Mouse (Mus musculus): ENCODE results near the gene Srgap3.
A peak's percentile ranks its signal among the peaks of the same experiment; 100 is the strongest.

The Srgap3 gene

DNA sequence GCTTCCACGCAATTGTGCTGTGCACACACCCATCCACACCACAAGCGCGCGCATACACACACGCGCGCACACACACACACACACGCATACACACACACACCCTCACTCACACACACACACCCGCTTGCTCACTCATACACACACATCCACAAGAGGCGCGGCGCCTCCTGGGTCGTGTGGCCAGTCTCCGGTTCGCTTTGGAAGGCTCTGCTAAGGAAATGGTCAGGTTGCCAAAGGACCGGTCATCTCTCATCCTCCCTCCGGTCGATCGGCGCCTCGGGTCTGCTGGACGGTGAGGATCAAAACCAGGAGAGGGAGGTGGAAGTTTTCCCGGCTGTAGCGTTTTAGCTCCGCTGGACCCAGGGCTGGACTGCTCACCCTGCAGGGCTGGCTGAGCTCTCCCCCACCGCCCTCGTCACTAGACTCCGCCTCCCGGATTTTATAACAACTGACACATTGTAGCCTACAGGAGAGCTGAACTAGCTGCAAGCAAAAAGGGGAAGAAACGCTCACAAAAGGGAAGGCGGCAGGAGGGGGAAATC is at the start of gene Srgap3:
Gene Srgap3, minus strand, starts transcription at position 372 of the 542 bp plus-strand sequence.
- peak; percentile 76 for DNase-seq

DNA sequence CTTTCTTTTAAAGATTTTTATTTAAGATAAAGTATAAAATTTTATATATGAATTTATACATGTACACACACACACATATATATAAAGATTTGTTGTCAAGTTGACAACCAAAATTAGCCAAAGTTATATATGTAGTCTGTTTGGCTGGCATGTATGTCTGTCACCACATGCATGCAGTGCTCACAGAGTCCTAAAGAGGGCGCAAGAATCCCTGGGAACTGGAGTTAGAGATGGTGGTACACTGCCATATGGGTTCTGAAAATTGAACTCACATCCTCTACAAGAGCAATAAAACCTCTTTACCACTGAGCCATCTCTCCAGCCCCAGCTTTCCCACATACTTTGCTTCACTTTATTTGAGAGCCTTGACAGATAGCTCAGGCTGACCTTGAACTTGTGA is 48.6 kb upstream of the Srgap3 start:
- no peak for DNase-seq

DNA sequence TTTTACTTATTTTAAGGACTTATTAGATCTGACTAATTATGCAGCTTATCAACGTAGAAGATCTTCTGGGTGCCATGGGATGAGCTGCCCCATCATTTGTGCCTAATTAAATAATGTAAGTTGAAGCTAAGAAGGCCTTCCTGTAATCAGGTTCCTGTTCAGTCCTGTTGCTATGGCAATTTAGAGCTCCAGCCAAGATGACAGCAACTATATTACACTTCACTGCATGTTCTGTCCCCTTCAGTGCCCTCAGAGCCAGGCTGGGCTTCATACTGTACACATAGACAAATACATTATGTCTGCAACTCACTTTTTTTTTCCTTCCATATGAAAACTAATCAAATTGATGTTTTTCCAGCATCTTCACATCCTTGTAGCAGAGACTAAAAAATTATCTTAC is 43.1 kb upstream of the Srgap3 start:
- DNase-seq, result no peak

DNA sequence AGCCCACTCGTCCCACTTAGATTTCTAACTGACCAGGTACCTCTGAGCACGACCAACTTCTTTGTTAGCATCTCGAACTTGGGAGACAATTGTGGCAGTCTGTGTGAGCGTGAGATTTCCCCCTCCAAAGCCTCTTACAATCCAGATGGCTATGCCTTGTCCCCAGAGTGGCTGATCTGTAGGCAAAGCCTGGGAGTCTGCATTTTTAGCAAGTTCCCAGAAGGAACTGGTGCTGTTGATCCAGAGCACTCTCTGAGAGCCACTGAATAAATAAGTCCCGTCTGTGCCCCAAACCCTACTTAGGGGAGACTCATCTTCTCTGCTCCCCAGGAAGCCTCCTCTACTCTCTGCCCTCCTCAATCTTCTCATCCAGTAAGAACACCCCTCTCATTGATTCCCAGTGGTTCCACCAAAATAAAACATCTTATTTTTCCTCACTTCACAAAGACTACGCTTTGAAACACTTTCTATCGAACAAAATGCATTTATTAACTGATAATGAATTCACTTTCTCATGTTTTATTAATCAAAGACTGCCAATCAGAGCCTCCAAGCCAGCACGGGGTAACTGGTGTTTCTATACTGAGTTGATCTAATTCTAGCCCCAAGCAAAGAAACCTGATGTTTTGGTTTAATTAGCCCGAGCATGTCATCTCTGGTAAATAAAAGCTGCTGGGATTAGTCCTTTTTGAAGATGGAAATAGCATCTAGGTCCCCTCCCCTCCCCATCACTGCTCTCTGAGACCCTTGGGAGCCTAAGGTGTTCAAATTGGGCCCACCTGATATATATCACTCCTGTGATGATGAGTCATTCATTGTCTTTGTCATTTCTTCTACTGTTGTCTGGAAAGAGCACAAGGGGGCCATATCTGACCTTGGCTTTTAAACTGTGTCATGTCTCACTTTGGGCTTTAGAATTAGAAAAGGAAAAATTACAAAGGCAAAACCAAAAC is 38.6 kb upstream of the Srgap3 start:
- no peak for DNase-seq

DNA sequence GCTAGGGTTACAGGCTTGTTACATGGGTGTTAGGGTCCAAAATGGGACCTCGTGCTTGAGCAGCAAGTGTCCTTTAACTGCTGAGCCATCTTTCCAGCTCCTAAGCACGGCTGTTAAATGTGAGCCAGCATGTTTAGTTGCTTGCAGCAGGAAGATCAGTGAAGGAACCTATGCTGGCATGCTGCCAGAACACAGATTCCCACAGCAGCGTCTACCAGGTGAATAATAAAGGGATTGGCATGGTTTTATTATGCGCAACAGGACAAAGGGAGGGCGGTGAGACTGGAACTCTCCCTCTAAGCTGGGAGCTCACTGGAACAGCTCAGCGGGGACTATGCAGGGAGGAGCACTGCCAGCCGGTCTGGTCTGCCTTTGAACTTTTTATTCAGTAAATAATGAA is 35.2 kb upstream of the Srgap3 start:
- no peak for DNase-seq

DNA sequence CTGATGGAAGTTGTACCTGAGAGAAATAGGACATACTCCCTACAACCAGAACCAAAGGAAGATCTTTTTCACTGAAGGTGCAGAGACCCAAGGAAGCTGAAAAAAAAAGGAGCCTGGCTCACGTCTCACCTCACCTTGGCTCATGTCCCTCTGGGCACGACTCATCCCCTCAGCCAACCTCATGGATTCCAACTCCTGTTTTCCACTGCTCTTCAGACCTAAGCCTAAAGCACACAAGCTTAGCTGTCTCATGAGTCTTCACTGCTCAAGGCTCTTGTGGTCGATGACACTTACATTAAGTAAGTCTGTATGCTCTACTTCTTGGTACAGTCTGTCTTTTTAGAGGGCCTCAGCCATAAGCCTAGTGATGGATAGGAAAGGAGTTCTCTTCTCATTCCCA is 31.9 kb upstream of the Srgap3 start:
- no peak for DNase-seq

DNA sequence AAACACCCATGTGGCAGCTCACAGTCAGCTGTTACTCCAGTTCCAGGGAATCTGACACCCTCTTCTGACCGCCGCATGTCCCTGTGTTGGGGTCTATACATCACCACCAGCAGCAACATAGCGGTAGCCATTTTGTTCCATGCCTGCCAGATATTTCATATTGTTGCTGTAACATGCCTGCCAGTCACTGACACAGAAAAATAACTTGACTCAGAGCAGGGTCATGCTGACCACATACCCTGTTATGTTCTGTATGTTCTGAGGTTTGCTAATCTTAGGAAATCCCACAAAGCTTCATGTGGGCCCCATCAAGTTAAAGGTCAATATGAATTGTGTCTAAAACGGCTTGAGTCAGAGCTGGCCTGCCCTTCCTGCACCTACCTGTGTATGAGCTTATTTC is 30.2 kb upstream of the Srgap3 start:
- no peak for DNase-seq

DNA sequence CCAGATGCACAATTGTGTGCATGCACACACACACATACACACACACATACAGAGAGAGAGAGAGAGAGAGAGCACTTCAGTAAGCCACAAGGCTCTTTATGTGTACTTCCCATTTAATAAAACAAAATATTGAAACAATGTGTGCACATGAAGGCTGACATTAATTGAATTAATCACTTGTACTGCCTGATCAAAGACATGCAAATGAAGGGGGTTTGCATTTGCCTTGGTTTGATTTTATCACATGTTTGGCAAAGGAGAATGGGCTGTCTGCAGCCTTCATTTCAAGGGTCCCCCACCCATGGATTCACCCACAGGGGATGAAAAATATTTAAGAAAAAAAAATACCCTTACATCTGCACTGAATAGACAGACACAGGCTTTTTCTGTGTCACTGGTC is 29.5 kb upstream of the Srgap3 start:
- DNase-seq, result no peak

DNA sequence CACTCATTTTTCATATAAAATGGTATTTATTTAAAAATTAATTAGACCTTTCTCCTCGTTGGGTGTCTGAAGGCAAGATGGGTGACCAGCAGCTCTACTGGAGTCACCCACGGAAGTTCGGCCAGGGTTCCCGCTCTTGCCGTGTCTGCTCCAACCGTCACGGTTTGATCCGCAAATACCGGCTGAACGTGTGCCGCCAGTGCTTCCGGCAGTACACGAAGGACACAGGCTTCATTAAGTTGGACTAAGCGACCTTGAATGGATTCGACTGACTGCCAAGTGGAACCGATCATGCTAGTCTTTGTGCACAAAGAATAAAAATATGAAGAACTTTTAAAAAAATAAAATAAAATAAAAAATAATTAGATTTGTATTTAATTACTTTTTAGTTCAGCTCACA is 29.1 kb upstream of the Srgap3 start:
- DNase-seq, result no peak

DNA sequence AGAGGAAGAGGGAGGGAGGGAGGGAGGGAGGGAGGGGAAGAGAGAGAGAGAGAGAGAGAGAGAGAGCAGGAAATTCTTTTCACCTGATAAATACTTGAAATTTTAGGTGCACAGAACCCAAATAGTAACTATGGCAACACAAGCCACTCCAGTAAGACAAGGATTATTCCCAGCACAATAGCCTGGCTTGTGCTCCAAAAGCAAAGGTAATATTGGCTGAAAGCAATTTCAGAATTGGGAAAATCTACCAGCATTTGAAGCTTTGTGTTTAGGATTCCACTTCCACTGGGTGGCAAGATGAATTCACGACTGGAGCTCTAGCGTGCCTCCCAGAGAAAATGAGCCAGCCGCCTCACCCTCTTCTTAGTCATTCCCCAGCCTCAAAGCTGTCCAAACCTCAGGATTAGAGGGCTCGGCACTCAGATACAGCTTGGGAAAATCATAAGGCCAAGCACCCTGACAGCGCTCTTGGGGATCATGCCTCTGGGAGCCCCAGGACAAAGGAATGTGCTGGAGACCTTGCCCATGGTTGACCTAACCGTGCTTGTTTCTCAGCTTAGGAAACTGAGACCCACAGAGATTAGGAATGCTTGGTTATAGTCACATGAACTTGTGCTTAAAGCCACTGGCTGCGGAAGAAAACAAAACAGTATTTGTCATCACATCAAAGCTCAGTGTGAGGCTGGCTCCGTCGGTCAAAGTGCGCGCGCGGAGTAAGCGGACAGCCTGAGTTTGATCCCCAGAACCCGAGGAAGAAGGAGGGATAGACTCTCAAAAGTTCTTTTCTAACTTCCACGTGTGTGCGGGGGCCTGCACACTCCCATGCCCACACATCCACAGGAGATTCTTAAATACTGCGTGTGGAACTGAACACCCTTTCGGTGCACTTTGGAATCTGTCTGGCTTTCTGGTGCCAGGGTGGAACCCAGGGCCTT is 27.0 kb upstream of the Srgap3 start:
- DNase-seq, result no peak

DNA sequence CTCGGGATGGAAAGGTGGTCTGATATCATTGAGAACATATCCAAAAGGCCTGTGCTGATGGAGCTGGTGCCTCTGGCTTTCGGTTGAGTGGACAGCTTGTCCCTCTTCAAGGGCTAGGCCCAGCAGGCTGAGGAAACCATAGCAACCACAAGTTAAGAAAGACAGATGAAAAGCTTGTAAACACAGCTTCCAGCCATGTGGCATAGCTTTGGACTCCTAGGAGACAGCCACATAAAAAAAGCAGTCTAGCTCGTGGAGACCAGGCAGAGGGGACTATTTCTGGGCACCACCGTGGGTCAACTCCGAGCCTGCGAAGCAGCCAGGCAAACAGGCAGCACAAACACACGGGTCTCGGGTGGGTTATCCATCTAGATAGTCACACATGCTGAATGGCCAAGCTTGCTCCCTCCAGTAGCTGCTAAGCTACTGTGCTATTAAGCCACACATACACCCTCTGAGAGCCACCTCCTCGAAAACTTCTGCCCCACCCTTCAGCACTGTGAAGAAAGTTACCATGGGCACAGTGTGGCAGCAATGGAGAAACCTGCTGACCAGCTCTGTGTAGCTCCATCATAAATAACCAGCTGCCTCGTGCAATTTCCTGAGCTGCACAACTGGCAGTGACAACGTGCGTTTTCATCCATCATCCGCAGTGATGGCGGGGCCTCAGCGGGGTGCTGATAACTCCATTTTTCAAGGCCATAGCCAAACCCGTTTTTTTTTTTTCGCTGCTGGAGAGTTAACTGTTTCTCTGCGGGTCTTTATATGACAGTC is 26.0 kb upstream of the Srgap3 start:
- no peak for DNase-seq

DNA sequence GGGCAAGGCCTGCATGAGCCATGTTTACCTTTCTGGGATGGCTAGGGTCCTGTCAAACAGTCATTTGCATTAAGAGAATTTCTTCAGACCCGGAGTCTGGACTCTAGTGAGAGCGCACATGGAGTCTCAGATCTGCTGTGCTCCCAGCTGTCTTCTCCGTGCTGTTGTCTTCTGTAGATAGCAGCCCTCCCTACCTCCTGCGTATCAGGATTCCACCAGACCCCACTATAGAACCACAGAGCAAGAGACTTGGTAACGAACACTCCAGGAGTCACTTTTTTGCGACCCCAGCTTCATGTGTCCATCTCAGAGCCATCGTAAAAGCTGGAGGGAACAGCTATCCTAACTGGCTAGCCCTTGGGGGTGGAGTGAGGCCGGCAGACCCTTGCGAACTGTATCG is 25.1 kb upstream of the Srgap3 start:
- no peak for DNase-seq

DNA sequence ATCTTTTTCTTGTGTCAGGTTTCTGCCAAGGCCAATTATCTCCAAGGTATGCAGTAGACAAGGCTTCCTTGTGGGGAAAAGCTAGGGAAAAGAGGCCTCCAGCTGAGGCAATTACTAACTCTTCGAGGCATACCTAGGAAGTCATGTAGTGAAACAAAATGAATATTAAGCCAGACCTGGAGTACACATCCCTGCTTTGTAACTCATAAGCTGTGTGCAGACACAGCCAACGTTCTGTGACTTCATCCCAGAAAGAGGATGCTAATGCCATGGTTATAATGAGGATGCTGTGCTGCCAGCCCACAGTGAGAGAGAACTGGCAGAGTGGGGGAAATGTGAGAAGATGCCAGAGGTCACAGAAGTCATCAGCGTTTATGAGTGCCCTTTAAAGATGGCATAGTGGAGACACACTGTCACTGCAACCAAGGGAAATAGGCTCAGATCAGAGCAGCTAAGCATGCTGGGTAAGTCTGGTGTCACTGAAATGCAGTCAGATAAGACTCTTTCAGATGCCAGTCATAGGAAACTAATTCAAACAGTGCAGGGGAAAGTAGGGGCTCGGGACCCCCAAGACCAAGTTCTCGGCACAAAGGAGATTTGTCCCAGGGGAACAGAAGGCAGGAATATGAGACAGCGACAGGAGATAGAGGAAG is 24.2 kb upstream of the Srgap3 start:
- no peak for DNase-seq

DNA sequence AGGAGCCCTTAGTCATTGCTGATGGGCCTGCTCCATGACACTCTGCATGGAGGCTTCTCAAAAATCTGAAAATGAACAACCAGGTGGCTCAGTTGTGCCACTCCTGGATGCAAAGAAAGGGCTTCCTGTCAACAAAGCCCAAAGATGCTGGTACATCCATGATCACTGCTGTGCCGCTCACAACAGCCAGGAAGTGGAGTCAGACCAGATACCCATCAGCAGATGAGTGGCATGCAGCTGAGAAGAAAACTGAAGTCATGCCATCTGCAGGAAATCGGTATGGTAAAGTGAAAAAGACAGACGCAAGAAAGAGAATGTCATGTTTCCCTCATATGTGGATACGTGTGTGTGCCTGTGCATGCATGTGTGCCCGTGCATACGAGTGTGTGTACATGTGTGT is 20.3 kb upstream of the Srgap3 start:
- no peak for DNase-seq

DNA sequence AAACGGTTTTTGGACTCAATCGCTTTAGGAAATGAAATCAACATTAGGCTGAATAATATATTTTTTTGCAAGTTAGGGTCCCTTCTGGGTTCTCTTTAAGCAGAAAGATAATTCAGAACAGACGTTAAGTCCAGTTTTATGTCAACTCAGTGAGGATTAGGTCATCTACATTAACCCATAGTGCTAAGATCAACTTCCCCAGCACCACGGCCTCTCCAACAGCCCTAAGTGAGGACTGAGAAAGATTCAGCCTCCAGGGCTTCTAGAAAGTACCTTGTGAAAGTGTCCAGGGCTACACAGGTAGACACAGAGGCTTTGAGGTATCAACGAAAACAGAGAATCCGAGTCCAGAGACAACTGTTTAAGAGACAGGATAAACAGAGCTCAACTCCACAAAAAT is 11.3 kb upstream of the Srgap3 start:
- no peak for DNase-seq

DNA sequence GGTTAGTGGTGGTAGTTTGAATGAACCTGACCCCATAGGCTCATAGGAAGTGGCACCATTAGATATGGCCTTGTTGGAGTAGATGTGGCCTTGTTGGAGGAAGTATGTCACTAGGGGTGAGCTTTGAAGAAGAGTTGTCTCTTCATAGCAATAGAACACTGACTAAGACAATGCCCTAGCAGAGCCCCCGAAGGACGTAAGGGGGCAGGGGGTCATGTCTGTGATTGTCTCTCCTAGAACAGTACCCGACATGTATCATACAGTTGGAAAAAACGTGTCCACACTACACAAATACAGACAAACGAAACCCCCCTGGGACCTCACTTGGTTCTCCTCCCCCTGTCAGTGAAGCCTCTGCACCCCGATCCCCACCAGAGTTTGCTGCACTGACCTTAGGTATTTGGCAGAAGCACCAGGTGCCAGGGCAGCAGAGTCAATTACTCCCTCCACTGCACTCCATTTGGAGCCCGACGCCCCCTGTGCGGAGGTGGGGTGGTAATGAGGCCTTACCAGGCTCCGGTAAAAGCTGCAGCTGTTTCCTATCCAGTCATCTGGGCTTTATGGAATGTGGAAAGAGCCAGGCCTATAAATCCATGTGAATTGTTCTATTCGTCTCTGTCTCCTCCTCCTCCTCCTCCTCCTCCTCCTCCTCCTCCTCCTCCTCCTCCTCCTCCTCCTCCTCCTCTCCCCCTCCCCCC is 10.7 kb upstream of the Srgap3 start:
- DNase-seq, result no peak

DNA sequence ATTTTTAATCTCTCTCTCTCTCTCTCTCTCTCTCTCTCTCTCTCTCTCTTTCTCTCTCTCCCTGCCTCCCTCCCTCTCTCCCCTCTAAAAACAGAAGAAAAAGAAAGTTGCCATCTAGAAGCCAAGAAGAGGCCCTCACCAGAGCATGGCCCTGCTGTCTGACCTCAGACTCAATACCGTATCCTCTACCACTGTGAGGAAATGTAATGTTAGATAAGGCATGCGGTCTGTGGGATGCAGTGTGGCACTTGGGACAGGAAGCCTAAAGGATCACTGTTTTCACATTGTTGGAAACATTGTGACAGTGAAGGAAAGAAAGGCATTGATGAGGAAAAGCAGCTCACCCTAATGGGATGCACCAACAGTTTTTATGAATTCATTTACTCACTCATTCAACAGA is 8.7 kb upstream of the Srgap3 start:
- DNase-seq, result no peak

DNA sequence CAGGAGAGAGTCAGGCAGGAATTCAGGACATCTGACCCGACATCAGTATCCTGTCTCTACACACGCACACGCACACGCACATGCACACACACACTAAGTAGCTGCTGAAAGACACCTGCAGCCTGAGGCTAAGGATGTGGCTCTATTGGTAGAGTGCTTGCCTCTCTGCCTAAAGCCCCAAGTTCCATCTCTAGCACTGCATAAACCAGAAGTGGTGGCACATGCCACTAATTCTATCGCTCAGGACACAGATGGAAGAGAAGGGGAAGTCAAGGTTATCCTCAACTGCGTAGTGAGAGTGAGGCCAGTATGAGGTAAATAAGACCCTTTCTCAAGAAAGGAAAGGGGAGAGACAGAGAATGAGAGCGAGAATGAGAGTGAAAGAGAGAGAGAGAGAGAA is 6.8 kb upstream of the Srgap3 start:
- DNase-seq, result no peak

DNA sequence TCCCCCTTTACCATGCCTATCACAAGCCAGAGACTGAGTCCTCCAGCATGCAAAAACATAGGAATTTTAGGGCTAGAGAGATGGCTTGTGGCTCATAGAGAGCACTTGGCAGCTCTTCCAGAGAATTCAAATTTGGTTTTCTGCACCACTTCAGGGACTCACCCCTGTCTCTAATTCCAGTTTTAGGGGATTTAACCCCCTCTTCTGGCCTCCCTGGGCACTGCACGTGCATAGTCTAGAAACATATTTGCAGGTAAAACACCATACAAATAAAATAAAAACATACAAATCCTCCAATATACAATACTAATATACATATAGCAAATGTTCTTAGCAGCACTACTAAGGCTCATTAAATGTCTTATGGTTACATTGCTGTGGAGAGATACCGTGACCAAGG is 4.2 kb upstream of the Srgap3 start:
- DNase-seq, result no peak

DNA sequence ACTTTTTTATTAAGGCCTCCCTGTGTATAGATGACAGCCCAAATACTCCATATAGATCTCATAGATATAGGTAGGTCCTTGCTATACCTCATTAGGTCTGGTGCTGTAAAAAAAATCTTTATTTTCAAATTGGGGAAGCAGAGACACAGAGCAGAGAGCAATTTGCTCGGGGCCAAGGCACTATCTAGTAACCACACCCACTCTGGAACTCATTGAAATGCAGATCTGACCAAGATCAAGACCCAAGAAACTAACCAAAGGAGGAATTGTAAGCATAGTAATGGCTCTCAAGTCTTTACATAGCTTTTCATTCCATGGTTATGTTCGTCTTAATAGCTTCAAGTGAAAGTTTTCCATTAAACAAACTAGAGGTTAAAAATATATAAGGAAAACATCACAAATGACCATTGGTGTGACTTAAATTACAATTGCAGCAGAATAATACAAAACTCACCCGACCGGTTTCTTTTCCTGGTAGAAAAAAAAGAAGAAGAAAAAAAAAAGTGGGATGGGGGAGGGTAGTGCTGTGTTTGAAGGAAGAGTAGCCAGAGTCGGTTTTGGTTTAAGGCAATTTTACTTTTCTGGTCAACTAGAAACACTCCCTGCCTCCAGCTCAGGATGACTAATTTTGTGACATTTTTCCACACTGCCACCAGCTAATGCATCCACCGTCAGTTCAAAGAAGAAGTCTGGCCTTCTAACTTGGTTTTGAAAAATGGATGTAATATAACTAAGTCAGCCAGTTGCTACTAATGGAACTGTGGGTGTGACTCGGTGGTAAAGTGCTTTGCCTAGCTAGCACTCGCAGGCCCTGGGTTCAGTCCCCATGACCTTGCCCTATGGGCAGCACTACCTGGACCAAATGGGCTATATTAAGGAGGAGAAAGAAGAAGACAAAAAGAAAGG is 3.4 kb upstream of the Srgap3 start:
- DNase-seq, result no peak

DNA sequence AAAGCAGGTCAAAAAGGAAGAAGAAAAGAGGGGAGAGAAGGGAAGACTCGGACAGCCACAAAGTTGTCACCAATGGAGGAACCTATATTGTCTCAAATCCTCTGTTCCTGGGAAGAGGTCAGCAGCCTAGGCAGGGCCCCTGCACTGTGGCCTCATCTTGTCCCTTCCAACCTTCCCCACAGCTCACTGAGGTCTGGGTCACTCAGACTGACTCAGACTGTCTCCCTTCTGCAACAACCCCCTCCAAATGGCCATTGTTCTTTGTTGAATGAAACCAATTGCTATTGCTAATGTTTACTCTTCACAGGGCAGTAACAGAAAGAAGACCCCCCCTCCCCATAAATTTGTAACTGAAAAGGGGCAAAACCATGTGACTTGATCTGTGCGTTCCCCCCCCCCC is 2.2 kb upstream of the Srgap3 start:
- DNase-seq, result no peak
